Mouse (Mus musculus): ENCODE measurements around the gene Gm47959.

DNA sequence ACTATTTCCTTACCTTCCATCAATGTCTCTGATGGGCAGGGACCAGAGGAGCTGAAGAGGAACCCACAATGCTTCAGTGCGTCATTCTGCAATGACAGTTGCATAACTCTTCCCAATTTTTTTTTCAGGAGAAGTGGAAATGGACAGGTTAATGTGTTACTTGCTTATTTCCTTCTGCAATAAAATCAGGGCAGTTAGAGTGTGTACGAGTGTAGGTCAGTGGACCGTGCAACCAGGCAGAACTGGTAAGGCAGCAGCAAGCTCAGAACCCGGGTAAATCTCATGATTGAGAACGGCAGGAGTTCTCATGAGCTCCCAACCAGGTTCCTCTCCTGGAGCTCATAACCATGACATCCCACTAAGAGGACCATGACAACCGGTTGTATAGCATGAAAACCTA lies 8.3 kb upstream of the Gm47959 start:
- TF ChIP-seq POLR2A (IDR thresholded peaks at IDR 0.05; ENCODE audit: control insufficient read depth in 1 of 2, insufficient read depth in 1 of 2, low read depth in 1 of 2, low read length in 2 of 2, poor library complexity in 1 of 2) = no peak
- no peak for TF ChIP-seq GABPA (IDR thresholded peaks at IDR 0.05; ENCODE audit: low read depth, low read length)
- no peak for TF ChIP-seq CTCF (IDR thresholded peaks at IDR 0.05 in 2 of 3, conservative IDR thresholded peaks at IDR 0.05 in 1 of 3; ENCODE audit: control insufficient read depth in 1 of 3, insufficient read depth in 1 of 3, low read depth in 2 of 3, low read length in 3 of 3, poor library complexity in 1 of 3, severe bottlenecking in 1 of 3)
- TF ChIP-seq CHD1 (IDR thresholded peaks at IDR 0.05; ENCODE audit: low read depth, low read length) = no peak
- TF ChIP-seq POLR2AphosphoS5 (IDR thresholded peaks at IDR 0.05; ENCODE audit: borderline replicate concordance, low read depth, low read length) = no peak
- no peak for TF ChIP-seq ZC3H11A (IDR thresholded peaks at IDR 0.05; ENCODE audit: low read depth, low read length)
- no peak for TF ChIP-seq MEF2A (IDR thresholded peaks at IDR 0.05; ENCODE audit: extremely low read depth, insufficient replicate concordance, low read depth, low read length, poor library complexity, severe bottlenecking)
- TF ChIP-seq ELF1 (IDR thresholded peaks at IDR 0.05; ENCODE audit: low read depth, low read length) = no peak
- TF ChIP-seq POLR2AphosphoS2 (IDR thresholded peaks at IDR 0.05; ENCODE audit: low read length) = no peak
- TF ChIP-seq ZNF384 (IDR thresholded peaks at IDR 0.05; ENCODE audit: low read depth, low read length) = no peak
- no peak for TF ChIP-seq SIN3A (IDR thresholded peaks at IDR 0.05; ENCODE audit: low read length)
- TF ChIP-seq RCOR1 (IDR thresholded peaks at IDR 0.05; ENCODE audit: low read depth, low read length) = no peak

Data from MEL (cell line).